Mouse (Mus musculus) forebrain, postnatal 0 days (tissue): Measurements from ENCODE around the gene Zbtb41. TPM values are rescaled to one million over a fixed set of nuclear protein-coding genes. Genes with fewer than 3 reads are reported as not detected.
"Not testable (repeated sequence)": the region's sequence is repeated elsewhere in the genome, so short reads cannot be mapped to it uniquely, and the experiment has no call there.

Experiments used
- ATAC-seq: fragments of 200-750 bp; cut with Nextera tagmentation; 2 replicates; pipeline ENCODE4 v1.8.0; 2017; ENCODE audit warnings: mild to moderate bottlenecking, moderate library complexity
- DNase-seq: peaks from one replicate; pipeline ENCODE4 v3.0.0-alpha.2; 2015
- H3K27ac ChIP-seq: fragments of 300-500 bp; sonication (generic); 2 replicates; pipeline ENCODE4 v1.5.1; 2014; ENCODE audit warnings: low read depth, mild to moderate bottlenecking, antibody characterized with exemption, low read length, moderate library complexity, mixed read lengths
- H3K27me3 ChIP-seq: fragments of 300-500 bp; sonication (generic); 2 replicates; pipeline ENCODE4 v1.6.1; 2014; ENCODE audit warnings: mild to moderate bottlenecking, low read length, mixed read lengths; ENCODE audit not compliant: insufficient read depth
- H3K36me3 ChIP-seq: fragments of 300-500 bp; sonication (generic); 2 replicates; pipeline ENCODE4 v1.6.1; 2014; ENCODE audit warnings: mild to moderate bottlenecking, moderate library complexity; ENCODE audit not compliant: insufficient read depth
- H3K4me1 ChIP-seq: fragments of 300-500 bp; sonication (generic); 2 replicates; pipeline ENCODE4 v1.6.1; 2014; ENCODE audit warnings: antibody characterized with exemption; ENCODE audit not compliant: insufficient read depth
- H3K4me2 ChIP-seq: fragments of 300-500 bp; sonication (generic); 2 replicates; pipeline ENCODE4 v1.6.1; 2014; ENCODE audit warnings: low read depth, mild to moderate bottlenecking, moderate library complexity
- H3K4me3 ChIP-seq: fragments of 300-500 bp; sonication (generic); 2 replicates; pipeline ENCODE4 v1.5.1; 2014; ENCODE audit warnings: low read depth, low read length, mixed read lengths
- H3K9ac ChIP-seq: fragments of 300-500 bp; sonication (generic); 2 replicates; pipeline ENCODE4 v1.6.1; 2014; ENCODE audit warnings: mild to moderate bottlenecking
- H3K9me3 ChIP-seq: fragments of 300-500 bp; sonication (generic); 2 replicates; pipeline ENCODE4 v1.6.1; 2016; ENCODE audit warnings: low read length
- CTCF ChIP-seq: sonication (generic); IDR thresholded peaks from 2 replicates; pipeline ENCODE4 v1.5.1; 2016; ENCODE audit warnings: antibody characterized with exemption, control low read depth, low read depth
- WGBS: fragments of 180-500 bp; shearing (Covaris S2); extraction: QIAGEN DNeasy Blood & Tissue Kit; methylation state at CpG from one replicate; pipeline ENCODE4 v1.1.7; 2014; 5-methylcytosine and 5-hydroxymethylcytosine counted together
- polyA plus RNA-seq: library from polyadenylated mRNA; unstranded; fragments of >200 nt; fragmentation: Nextera tagmentation; extraction: Ambion mirVana; gene quantifications from 2 replicates; pipeline ENCODE4 v1.2.1, GENCODE M21; 2015
- total RNA-seq: library from RNA; depleted of rRNA; stranded (reverse); fragments of >200 nt; gene quantifications from 2 replicates; pipeline ENCODE4 v1.2.3, GENCODE M21; 2014

Zbtb41 gene
- total and polyA plus RNA-seq, 2 experiments from 2014 or later, result 10.9 to 57.3 TPM

DNA sequence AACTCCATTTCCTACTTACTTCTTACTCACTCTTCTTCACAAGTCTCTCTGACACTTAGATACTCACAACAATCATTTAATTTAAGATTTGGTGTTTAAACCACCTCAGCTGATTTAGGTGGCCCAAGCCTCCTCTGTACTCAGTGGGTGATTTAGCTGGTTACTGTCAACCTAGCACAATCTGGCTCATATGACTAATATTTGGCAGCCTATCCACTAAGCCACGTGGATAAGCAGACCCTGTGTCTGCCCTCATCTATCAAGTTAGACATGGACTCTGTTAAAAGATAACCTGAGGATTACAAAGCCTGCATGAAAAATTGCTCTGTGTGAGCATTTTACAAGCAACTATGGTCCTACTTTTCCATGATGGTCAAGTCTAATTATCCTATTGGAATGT lies 25.5 kb upstream of the Zbtb41 start:
- ATAC-seq, result no peak
- TF ChIP-seq CTCF, result no peak
- no peak for DNase-seq
- no peaks in the 10 kb centered on the region for H3K9me3 ChIP-seq
- no peak overlapping the region for H3K4me3 ChIP-seq
- H3K27ac ChIP-seq, result no peak overlapping the region
- H3K4me2 ChIP-seq, result no peak overlapping the region
- 76% methylated on average over 1 of the region's 1 CpGs for WGBS
- H3K36me3 ChIP-seq, result no peaks in the 10 kb centered on the region
- no peak overlapping the region for H3K9ac ChIP-seq
- no peaks in the 10 kb centered on the region for H3K4me1 ChIP-seq
- no peaks in the 10 kb centered on the region for H3K27me3 ChIP-seq

DNA sequence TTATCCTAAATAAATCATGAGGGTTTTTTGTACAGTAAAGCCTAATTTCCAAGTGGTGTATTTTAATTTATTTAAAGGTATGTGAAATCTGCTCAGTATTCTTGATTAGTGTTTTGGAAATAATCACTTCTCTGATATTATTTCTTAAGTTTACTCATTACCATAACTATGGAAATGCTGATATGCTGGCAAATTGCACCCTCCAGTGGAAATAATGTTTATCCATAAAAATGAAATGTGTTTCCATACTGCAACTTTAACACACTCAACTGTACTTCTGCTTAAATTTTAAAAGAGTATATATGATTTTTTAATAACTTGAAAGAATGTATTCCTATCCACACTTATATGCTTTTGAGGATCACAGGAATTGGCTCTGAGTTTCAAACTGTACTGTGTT lies 16.3 kb upstream of the Zbtb41 start:
- peak; percentile 42 for TF ChIP-seq CTCF
- H3K4me2 ChIP-seq, result no peak overlapping the region
- ATAC-seq (no peak), DNase-seq (peak; percentile 35)
- no peak overlapping the region for H3K9ac ChIP-seq
- no peaks in the 10 kb centered on the region for H3K4me1 ChIP-seq
- no peaks in the 10 kb centered on the region for H3K36me3 ChIP-seq
- no peaks in the 10 kb centered on the region for H3K27me3 ChIP-seq
- H3K27ac ChIP-seq, result no peak overlapping the region
- H3K9me3 ChIP-seq, result no peaks in the 10 kb centered on the region
- H3K4me3 ChIP-seq, result no peak overlapping the region

DNA sequence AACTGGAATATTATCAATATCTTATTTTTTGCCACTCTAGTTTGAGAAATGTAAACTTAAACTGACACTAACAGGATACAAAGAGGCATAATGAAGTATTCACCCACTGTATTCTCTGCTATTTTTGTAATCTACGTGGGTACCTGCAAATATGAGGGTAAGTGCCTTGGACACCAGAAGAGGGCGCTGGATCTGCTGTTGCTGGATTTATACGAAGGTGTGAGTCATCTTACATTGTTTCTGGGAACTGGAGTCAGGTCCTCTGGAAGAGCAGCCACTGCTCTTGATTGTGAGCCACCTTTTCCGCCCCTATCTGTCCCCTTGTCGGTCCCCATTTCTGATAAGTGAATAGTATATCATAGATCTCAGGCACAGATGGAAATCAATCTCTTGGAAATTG lies 14.4 kb upstream of the Zbtb41 start:
- Histone ChIP-seq H3K4me1 (no peaks in the 10 kb centered on the region), H3K27ac (no peak overlapping the region), H3K27me3 (no peaks in the 10 kb centered on the region), H3K4me3 (no peak overlapping the region), H3K9ac (no peak overlapping the region), H3K4me2 (no peak overlapping the region), H3K36me3 (no peaks in the 10 kb centered on the region), H3K9me3 (no peaks in the 10 kb centered on the region)
- DNase-seq, result no peak
- no peak for ATAC-seq
- no peak for TF ChIP-seq CTCF
- 59% methylated on average over 5 of the region's 5 CpGs for WGBS

DNA sequence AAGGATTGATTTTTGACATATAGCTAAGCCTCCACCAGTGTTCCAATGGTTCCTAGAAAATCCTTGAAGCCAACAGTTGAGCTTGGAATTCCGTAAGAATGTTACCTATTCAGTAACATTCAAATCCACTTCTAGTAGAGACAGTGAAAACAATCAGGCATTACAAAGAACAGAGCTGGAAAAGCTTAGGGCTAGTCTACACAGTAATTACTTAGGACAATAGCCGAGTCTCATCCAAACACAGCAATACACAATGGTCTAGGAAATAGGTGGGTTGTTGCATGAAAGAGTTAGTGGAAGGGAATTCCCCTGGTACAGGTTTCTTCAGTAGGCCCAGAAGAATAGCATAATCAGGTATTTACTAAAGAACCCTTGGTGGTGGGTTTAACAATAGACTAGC lies 9.7 kb upstream of the Zbtb41 start:
- DNase-seq, H3K4me3 ChIP-seq, H3K9me3 ChIP-seq, H3K4me1 ChIP-seq, H3K27me3 ChIP-seq, H3K9ac ChIP-seq, H3K4me2 ChIP-seq, H3K36me3 ChIP-seq, ATAC-seq, H3K27ac ChIP-seq: not testable (repeated sequence)
- 87% methylated on average over 2 of the region's 2 CpGs for WGBS

DNA sequence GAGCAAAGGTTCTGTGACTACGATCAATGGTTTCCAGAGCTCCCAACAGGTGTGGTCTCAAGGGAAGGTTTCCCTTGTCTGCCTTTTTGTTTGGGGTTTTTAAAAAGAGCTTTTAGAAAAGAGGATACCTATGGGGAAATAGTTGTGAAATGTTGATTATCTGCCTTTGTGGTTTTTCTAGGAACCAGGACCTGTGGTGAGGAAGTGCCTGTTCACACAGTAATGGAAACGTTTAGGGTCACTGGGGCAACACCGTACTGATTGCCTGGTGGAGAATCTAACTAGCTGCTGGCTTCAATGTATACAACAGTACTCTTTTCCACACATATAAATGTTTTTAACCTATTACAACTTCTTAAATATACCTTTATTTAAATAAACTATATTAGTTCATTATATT lies 8.6 kb upstream of the Zbtb41 start:
- DNase-seq (no peak), ATAC-seq (no peak)
- Histone ChIP-seq H3K27ac (no peak overlapping the region), H3K9me3 (no peaks in the 10 kb centered on the region), H3K4me2 (no peak overlapping the region), H3K4me3 (no peak overlapping the region), H3K9ac (no peak overlapping the region), H3K36me3 (no peaks in the 10 kb centered on the region), H3K4me1 (no peaks in the 10 kb centered on the region), H3K27me3 (no peaks in the 10 kb centered on the region)
- no peak for TF ChIP-seq CTCF
- WGBS, result 85% methylated on average over 3 of the region's 3 CpGs

DNA sequence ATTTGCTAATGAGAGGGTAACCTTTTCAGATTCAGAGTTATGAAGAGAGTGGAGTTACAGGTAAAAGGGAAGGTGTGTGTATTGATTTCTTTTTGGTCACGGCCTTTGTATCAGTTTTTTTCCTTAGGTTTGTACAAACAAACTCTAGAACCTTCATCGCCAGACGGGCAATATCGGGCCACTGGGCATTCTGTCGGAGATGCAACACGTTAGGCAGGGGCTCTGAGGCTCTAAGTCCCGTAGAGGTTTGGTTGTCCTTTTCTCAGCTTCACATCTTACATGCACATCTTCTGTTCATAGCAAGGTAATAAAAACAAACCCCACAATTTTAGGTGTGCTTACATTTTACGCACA lies 590 bp upstream of the Zbtb41 start:
- TF ChIP-seq CTCF, result no peak
- ATAC-seq, result peak; percentile 1; the same call in 1 of the 2 replicates
- Histone ChIP-seq H3K27me3 (no peaks in the 10 kb centered on the region), H3K27ac (peak overlapping the region; percentile 85), H3K36me3 (no peaks in the 10 kb centered on the region), H3K9ac (peak overlapping the region; percentile 94), H3K4me2 (peak overlapping the region; percentile 52), H3K4me3 (peak overlapping the region; percentile 86), H3K9me3 (no peaks in the 10 kb centered on the region), H3K4me1 (peaks cover 10% of the 10 kb centered on the region)
- DNase-seq, result no peak
- WGBS, result 4% methylated on average over 8 of the region's 8 CpGs

DNA sequence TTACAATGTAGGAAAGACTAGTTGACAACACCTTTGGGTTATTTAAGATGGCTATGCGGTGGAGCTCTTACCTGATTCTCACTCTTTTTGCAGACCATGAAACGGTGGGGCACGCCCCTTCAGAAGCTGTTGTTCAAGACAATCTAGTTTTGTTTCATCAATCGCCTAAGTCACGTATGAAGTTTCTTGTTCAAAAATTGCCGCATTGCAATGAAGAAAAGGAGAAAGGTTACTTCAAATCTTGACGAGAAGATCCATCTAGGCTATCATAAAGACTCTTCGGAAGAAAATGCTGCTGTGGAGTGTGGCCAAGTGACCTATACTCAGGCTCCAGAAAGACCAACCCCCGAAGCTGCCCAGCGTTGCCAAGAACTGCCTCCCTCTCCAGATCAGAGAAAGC lies 853 bp downstream of the Zbtb41 start:
- TF ChIP-seq CTCF, result no peak
- DNase-seq (no peak), ATAC-seq (no peak)
- 11% methylated on average over 10 of the region's 10 CpGs for WGBS
- Histone ChIP-seq H3K4me2 (peak overlapping the region; percentile 52), H3K9ac (peak overlapping the region; percentile 94), H3K36me3 (no peaks in the 10 kb centered on the region), H3K4me3 (peak overlapping the region; percentile 86), H3K27me3 (no peaks in the 10 kb centered on the region), H3K27ac (peak overlapping the region; percentile 85; the same call in 1 of the 2 replicates), H3K9me3 (no peaks in the 10 kb centered on the region), H3K4me1 (peaks cover 16% of the 10 kb centered on the region)

DNA sequence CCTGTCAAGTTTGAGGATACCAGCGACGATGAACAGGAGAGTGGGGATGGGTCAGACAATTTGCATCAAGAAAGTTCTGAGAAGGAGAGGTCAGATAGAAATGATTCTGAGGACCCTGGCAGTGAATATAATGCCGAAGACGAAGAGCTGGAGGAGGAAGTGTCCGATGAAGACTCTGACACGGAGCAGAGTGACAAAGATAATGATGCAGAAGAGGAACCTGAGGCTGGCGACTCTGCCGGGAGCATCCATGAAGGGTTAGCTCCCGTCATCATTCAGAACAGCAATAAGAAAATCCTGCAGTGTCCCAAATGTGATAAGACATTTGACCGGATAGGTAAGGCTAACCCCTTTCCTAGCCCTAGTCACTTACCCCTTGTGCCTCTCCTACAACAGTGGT lies 1.8 kb downstream of the Zbtb41 start:
- peak overlapping the region; percentile 52 for H3K4me2 ChIP-seq
- no peak for TF ChIP-seq CTCF
- H3K9me3 ChIP-seq, result no peaks in the 10 kb centered on the region
- DNase-seq (no peak), ATAC-seq (no peak)
- H3K36me3 ChIP-seq, result peaks cover 1% of the 10 kb centered on the region
- no peak overlapping the region for H3K27ac ChIP-seq
- H3K4me1 ChIP-seq, result peaks cover 16% of the 10 kb centered on the region
- H3K9ac ChIP-seq, result no peak overlapping the region
- H3K27me3 ChIP-seq, result no peaks in the 10 kb centered on the region
- WGBS, result 47% methylated on average over 10 of the region's 10 CpGs
- H3K4me3 ChIP-seq, result peak overlapping the region; percentile 86
